Mouse (Mus musculus) myocyte (in vitro differentiated cells): ENCODE data around the gene Ankrd63.
"Not testable (repeated sequence)": the region's sequence is repeated elsewhere in the genome, so short reads cannot be mapped to it uniquely, and the experiment has no call there.

Source experiments
- CEBPB ChIP-seq: IDR thresholded peaks from 2 replicates; pipeline ENCODE4 v1.6.1; 2011; ENCODE audit warnings: mild to moderate bottlenecking, moderate library complexity; ENCODE audit not compliant: poor library complexity, insufficient read depth, severe bottlenecking
- MYOD1 ChIP-seq, 3 experiments: IDR thresholded peaks; one replicate each; pipeline ENCODE4 v1.6.1; 2011; ENCODE audit warnings: control low read depth in 2 of 3, low read depth in 2 of 3, mild to moderate bottlenecking in 2 of 3, moderate library complexity in 1 of 3; ENCODE audit not compliant: insufficient read length in 2 of 3, control insufficient read depth in 1 of 3
- POLR2A ChIP-seq: IDR thresholded peaks from one replicate; pipeline ENCODE4 v1.6.1; 2011; ENCODE audit warnings: low read depth, mild to moderate bottlenecking, control low read depth, moderate library complexity; ENCODE audit not compliant: insufficient read length
- USF1 ChIP-seq: IDR thresholded peaks from one replicate; pipeline ENCODE4 v1.6.1; 2011; ENCODE audit warnings: low read depth, mild to moderate bottlenecking, control low read depth, moderate library complexity

DNA sequence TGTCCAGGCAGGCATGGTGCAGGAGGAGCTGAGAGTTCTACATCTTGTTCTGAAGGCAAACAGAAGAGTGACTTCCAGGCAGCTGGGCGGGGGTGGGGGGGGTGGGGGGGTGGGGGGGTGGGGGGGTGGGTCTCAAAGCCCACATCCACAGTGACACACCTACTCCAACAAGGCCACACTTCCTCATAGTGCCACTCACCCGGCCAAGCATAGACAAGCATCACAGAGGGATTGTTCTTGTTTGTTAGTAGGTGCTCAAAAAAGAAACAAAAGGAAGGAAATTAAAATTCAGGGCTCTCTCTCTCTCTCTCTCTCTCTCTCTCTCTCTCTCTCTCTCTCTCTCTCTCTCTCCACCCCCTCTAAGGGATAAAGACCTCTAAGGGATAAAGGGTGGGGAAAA lies 53.1 kb downstream of the Ankrd63 start:
- not testable (repeated sequence) for TF ChIP-seq POLR2A; MYOD1 (IDR thresholded peaks at IDR 0.05; ENCODE audit: control insufficient read depth in 1 of 3, insufficient read length in 2 of 3, low read depth in 2 of 3); CEBPB; USF1
